Mouse (Mus musculus): ENCODE measurements around the gene Atp6v1g3. TPM values are rescaled to one million over a fixed set of nuclear protein-coding genes. Genes with fewer than 3 reads are reported as not detected.

Atp6v1g3 gene
- polyA plus RNA-seq, 1 experiment from 2014 or later: not detected

- no peak overlapping the region for H3K27ac ChIP-seq (replicated peaks)
- no peak overlapping the region for H3K4me3 ChIP-seq
- H3K9me3 ChIP-seq: no peaks in the 10 kb centered on the region
- H3K36me3 ChIP-seq: no peaks in the 10 kb centered on the region
- no peak for ATAC-seq (ENCODE audit: low FRiP score, low read depth)
- H3K9ac ChIP-seq (replicated peaks): no peak overlapping the region
- WGBS: 75% methylated on average over 5 of the region's 5 CpGs
- no peak overlapping the region for H3K4me2 ChIP-seq (replicated peaks)
- no peaks in the 10 kb centered on the region for H3K4me1 ChIP-seq
- no peaks in the 10 kb centered on the region for H3K27me3 ChIP-seq
Measured at GRCm38 (mm10) chr1:138294487-138294886, 20.9 kb downstream of the Atp6v1g3 start.

GRCm38 (mm10) chr1:138298156-138298555 is 24.6 kb downstream of the Atp6v1g3 start:
- H3K27ac ChIP-seq (replicated peaks): no peak overlapping the region
- no peaks in the 10 kb centered on the region for H3K9me3 ChIP-seq
- H3K36me3 ChIP-seq: no peaks in the 10 kb centered on the region
- 83% methylated on average over 2 of the region's 2 CpGs for WGBS
- no peak overlapping the region for H3K9ac ChIP-seq (replicated peaks)
- H3K4me3 ChIP-seq: no peak overlapping the region
- ATAC-seq (ENCODE audit: low FRiP score, low read depth): no peak
- no peaks in the 10 kb centered on the region for H3K27me3 ChIP-seq
- no peaks in the 10 kb centered on the region for H3K4me1 ChIP-seq
- H3K4me2 ChIP-seq (replicated peaks): no peak overlapping the region

- Histone ChIP-seq H3K4me3 (no peak overlapping the region), H3K4me2 (replicated peaks) (no peak overlapping the region), H3K27ac (replicated peaks) (no peak overlapping the region), H3K9ac (replicated peaks) (no peak overlapping the region), H3K36me3 (no peaks in the 10 kb centered on the region), H3K9me3 (no peaks in the 10 kb centered on the region), H3K27me3 (no peaks in the 10 kb centered on the region), H3K4me1 (no peaks in the 10 kb centered on the region)
- no peak for ATAC-seq (ENCODE audit: low FRiP score, low read depth)
- WGBS: 69% methylated on average over 4 of the region's 4 CpGs
Measured at GRCm38 (mm10) chr1:138299576-138299975, 26.0 kb downstream of the Atp6v1g3 start.

GRCm38 (mm10) chr1:138301920-138302319 is 28.4 kb downstream of the Atp6v1g3 start:
- H3K4me2 ChIP-seq (replicated peaks): no peak overlapping the region
- no peak overlapping the region for H3K4me3 ChIP-seq
- WGBS: 88% methylated on average over 5 of the region's 5 CpGs
- no peak overlapping the region for H3K9ac ChIP-seq (replicated peaks)
- no peaks in the 10 kb centered on the region for H3K4me1 ChIP-seq
- H3K36me3 ChIP-seq: no peaks in the 10 kb centered on the region
- no peaks in the 10 kb centered on the region for H3K9me3 ChIP-seq
- no peaks in the 10 kb centered on the region for H3K27me3 ChIP-seq
- ATAC-seq (ENCODE audit: low FRiP score, low read depth): no peak
- H3K27ac ChIP-seq (replicated peaks): no peak overlapping the region

GRCm38 (mm10) chr1:138302756-138303155 is 29.2 kb downstream of the Atp6v1g3 start:
- WGBS: 76% methylated on average over 2 of the region's 2 CpGs
- Histone ChIP-seq H3K9me3 (no peaks in the 10 kb centered on the region), H3K4me1 (no peaks in the 10 kb centered on the region), H3K4me2 (replicated peaks) (no peak overlapping the region), H3K27ac (replicated peaks) (no peak overlapping the region), H3K9ac (replicated peaks) (no peak overlapping the region), H3K4me3 (no peak overlapping the region), H3K27me3 (no peaks in the 10 kb centered on the region), H3K36me3 (no peaks in the 10 kb centered on the region)
- ATAC-seq (ENCODE audit: low FRiP score, low read depth): no peak

GRCm38 (mm10) chr1:138303296-138303695 is 29.8 kb downstream of the Atp6v1g3 start:
- Histone ChIP-seq H3K27ac (replicated peaks) (no peak overlapping the region), H3K4me3 (no peak overlapping the region), H3K4me1 (no peaks in the 10 kb centered on the region), H3K36me3 (no peaks in the 10 kb centered on the region), H3K9ac (replicated peaks) (no peak overlapping the region), H3K27me3 (no peaks in the 10 kb centered on the region), H3K9me3 (no peaks in the 10 kb centered on the region), H3K4me2 (replicated peaks) (no peak overlapping the region)
- ATAC-seq (ENCODE audit: low FRiP score, low read depth): no peak
- WGBS: 93% methylated on average over 1 of the region's 1 CpGs

- no peaks in the 10 kb centered on the region for H3K36me3 ChIP-seq
- no peak overlapping the region for H3K4me2 ChIP-seq (replicated peaks)
- WGBS: 63% methylated on average over 8 of the region's 8 CpGs
- no peak overlapping the region for H3K4me3 ChIP-seq
- no peak overlapping the region for H3K9ac ChIP-seq (replicated peaks)
- no peak overlapping the region for H3K27ac ChIP-seq (replicated peaks)
- H3K4me1 ChIP-seq: no peaks in the 10 kb centered on the region
- H3K27me3 ChIP-seq: no peaks in the 10 kb centered on the region
- ATAC-seq (ENCODE audit: low FRiP score, low read depth): peak; percentile 34; the same call in 1 of the 2 replicates
- H3K9me3 ChIP-seq: no peaks in the 10 kb centered on the region
Measured at GRCm38 (mm10) chr1:138304141-138304915, 30.8 kb downstream of the Atp6v1g3 start.

- Histone ChIP-seq H3K27ac (replicated peaks) (no peak overlapping the region), H3K4me1 (peaks cover 13% of the 10 kb centered on the region; the same call in 1 of the 2 replicates), H3K27me3 (no peaks in the 10 kb centered on the region), H3K36me3 (no peaks in the 10 kb centered on the region), H3K9me3 (no peaks in the 10 kb centered on the region), H3K4me3 (no peak overlapping the region), H3K9ac (replicated peaks) (no peak overlapping the region), H3K4me2 (replicated peaks) (no peak overlapping the region)
- WGBS: 78% methylated on average over 3 of the region's 3 CpGs
- ATAC-seq (ENCODE audit: low FRiP score, low read depth): no peak
Measured at GRCm38 (mm10) chr1:138322657-138323056, 49.1 kb downstream of the Atp6v1g3 start.

- no peak overlapping the region for H3K4me3 ChIP-seq
- no peaks in the 10 kb centered on the region for H3K36me3 ChIP-seq
- no peak overlapping the region for H3K9ac ChIP-seq (replicated peaks)
- 83% methylated on average over 4 of the region's 4 CpGs for WGBS
- no peaks in the 10 kb centered on the region for H3K27me3 ChIP-seq
- H3K27ac ChIP-seq (replicated peaks): no peak overlapping the region
- peaks cover 13% of the 10 kb centered on the region; the same call in 1 of the 2 replicates for H3K4me1 ChIP-seq
- no peak for ATAC-seq (ENCODE audit: low FRiP score, low read depth)
- H3K9me3 ChIP-seq: no peaks in the 10 kb centered on the region
- no peak overlapping the region for H3K4me2 ChIP-seq (replicated peaks)
Measured at GRCm38 (mm10) chr1:138323076-138323630, 49.6 kb downstream of the Atp6v1g3 start.

GRCm38 (mm10) chr1:138326091-138326490 is 52.6 kb downstream of the Atp6v1g3 start:
- H3K4me1 ChIP-seq: peaks cover 16% of the 10 kb centered on the region; the same call in 1 of the 2 replicates
- H3K9ac ChIP-seq (replicated peaks): no peak overlapping the region; the same call in 1 of the 2 replicates
- no peak overlapping the region for H3K4me2 ChIP-seq (replicated peaks)
- no peak overlapping the region for H3K4me3 ChIP-seq
- ATAC-seq (ENCODE audit: low FRiP score, low read depth): peak; percentile 27
- no peaks in the 10 kb centered on the region for H3K9me3 ChIP-seq
- no peaks in the 10 kb centered on the region for H3K36me3 ChIP-seq
- peak overlapping the region; percentile 60 for H3K27ac ChIP-seq (replicated peaks)
- no peaks in the 10 kb centered on the region for H3K27me3 ChIP-seq
- 42% methylated on average over 4 of the region's 4 CpGs for WGBS

- peak overlapping the region; percentile 60 for H3K27ac ChIP-seq (replicated peaks)
- no peaks in the 10 kb centered on the region for H3K36me3 ChIP-seq
- no peaks in the 10 kb centered on the region for H3K9me3 ChIP-seq
- no peak overlapping the region for H3K4me2 ChIP-seq (replicated peaks)
- peaks cover 16% of the 10 kb centered on the region; the same call in 1 of the 2 replicates for H3K4me1 ChIP-seq
- no peak overlapping the region; the same call in 1 of the 2 replicates for H3K9ac ChIP-seq (replicated peaks)
- no peak overlapping the region for H3K4me3 ChIP-seq
- WGBS: 32% methylated on average over 2 of the region's 2 CpGs
- H3K27me3 ChIP-seq: no peaks in the 10 kb centered on the region
- ATAC-seq (ENCODE audit: low FRiP score, low read depth): peak; percentile 61; the same call in 1 of the 2 replicates
Measured at GRCm38 (mm10) chr1:138326566-138326965, 53.0 kb downstream of the Atp6v1g3 start.

- no peaks in the 10 kb centered on the region for H3K27me3 ChIP-seq
- no peak for ATAC-seq (ENCODE audit: low FRiP score, low read depth)
- no peaks in the 10 kb centered on the region for H3K36me3 ChIP-seq
- H3K4me1 ChIP-seq: peaks cover 16% of the 10 kb centered on the region; the same call in 1 of the 2 replicates
- no peak overlapping the region for H3K9ac ChIP-seq (replicated peaks)
- H3K9me3 ChIP-seq: no peaks in the 10 kb centered on the region
- H3K4me2 ChIP-seq (replicated peaks): no peak overlapping the region
- H3K4me3 ChIP-seq: no peak overlapping the region
- H3K27ac ChIP-seq (replicated peaks): no peak overlapping the region
- WGBS: 76% methylated on average over 18 of the region's 18 CpGs
Measured at GRCm38 (mm10) chr1:138327466-138328245, 54.1 kb downstream of the Atp6v1g3 start.
